Mouse (Mus musculus) regulatory T cell (primary cell): Measurements from ENCODE around the gene Zfp800.

Experiments used
- in situ Hi-C: fragments of 300-600 bp; cut with MboI, MseI; formaldehyde crosslinking; loops from one replicate; pipeline ENCODE4 v1.15.1; 2025; ENCODE audit warnings: high pct_unique_total_duplicates

Zfp800 gene

GRCm38 (mm10) chr6:28396853-28397457 is 850 bp downstream of the Zfp800 start:
- in situ Hi-C loops = loop anchor here (5.0 to 10.0 kb wide), 2 partner anchors 122 to 745 kb away; no protein-coding TSS in a partner anchor

DNA sequence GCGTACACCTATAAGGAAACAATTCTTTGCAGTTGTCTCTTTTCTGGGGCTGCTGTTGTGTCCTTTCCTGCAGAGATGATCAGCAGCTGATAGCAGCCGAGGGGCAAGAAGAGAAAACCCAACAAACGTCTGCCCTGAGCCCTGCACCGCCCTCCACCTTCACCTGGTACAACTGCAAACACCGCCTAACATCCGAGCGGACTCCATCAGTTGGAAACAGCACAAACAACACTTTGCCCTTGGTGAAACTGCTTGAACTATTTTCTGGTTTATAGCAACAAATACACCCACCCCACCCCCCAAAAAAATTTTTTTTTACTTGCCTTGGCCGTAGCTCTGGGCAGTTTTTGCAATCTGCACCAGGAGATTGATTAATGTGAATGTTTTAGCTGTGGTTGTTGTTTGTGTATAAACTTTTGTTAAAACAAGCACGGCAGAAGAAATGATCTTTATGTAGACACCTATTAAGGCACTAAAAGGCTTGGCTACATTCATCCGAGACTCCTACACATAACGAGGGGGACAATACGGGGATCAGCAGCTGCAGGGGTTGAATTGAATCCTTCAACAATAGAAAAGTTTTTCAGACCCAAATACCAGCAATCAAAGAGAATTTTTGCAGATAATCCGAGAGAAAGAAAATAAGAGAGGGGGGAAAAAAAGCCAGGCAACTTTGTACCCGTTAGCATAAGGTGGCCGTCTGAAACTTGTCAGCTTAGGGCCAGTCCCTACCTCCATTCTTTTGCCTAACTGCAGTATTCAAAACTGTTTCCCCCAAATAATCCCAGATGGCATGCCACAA is 1.6 kb downstream of the Zfp800 start:
- in situ Hi-C loops = loop anchor here (5.0 to 10.0 kb wide), 2 partner anchors 121 to 744 kb away; no protein-coding TSS in a partner anchor

DNA sequence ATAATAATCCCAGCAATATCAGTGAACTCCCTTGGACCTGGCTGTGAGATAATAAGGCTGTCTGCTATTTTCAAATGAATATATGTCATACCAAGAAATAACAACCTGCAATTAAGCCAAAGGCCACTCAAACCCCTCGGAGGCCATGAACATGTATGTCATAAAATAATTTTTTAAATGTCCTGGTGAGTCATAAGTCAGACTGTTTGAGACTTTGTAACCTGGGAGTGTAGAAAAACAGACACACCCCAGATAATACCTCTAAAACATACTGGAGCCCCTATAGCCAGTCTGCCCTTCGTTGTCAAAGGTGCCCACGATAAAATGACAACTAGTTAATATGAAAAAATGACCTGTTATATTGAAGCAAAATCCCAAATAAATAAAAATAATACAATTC is 8.8 kb downstream of the Zfp800 start:
- in situ Hi-C loops = no loop called here

- in situ Hi-C loops = no loop called here
Measured at GRCm38 (mm10) chr6:28385169-28385568, 12.6 kb downstream of the Zfp800 start.

DNA sequence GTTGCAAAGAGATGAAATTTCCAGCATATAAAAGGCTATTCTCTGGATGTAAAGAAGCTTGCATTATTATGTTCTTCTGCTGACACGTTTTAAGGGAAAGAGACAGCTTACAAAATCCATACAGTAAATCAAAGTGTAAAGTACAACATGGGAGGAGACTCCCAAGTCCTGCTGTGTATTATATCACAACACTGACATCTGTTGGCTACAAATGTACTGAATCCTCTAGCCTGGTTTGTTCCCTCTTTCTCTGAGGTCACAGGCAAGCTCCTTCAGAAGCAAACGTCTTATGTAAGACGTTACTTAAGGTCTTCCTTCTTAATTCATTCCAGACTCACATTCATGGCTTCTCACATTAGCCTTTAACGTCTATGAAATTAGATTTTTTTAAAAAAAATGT is 15.8 kb downstream of the Zfp800 start:
- in situ Hi-C loops = no loop called here

DNA sequence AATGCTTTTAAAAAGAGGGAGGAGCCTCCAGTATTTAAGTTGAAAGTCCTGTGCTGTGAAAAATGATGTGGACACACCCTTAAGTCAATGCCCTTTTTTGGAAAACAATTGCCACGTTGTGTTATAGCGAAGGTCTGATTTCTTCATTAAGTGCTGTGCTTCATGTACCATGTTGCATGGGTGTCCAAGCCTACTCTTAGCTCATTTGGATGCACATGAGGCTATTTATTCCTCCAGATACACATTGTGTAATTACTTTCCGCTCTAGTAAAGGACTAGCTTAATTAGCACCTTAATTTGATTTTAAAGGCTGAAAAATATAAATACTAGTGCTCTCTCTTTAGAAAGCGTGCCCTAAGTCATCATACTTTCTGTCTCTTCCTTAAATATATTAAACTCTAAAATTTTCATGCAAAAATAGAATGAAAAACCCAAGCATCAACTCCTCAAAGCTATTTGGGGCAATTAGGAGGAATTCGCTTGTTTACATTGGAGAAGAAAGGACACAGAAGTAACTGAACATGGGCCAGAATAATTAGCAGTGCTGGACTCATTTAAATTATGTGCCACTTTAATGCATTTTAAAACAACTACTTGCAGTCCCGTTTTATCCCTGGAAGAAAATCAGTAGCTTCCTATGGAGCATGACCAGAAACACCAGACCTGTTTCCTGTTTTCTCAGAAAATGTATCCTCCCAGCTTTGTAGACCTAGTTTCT is 27.7 kb downstream of the Zfp800 start:
- in situ Hi-C loops = loop anchor here (10.0 kb wide), 1 partner anchor 705 kb away; no protein-coding TSS in a partner anchor

DNA sequence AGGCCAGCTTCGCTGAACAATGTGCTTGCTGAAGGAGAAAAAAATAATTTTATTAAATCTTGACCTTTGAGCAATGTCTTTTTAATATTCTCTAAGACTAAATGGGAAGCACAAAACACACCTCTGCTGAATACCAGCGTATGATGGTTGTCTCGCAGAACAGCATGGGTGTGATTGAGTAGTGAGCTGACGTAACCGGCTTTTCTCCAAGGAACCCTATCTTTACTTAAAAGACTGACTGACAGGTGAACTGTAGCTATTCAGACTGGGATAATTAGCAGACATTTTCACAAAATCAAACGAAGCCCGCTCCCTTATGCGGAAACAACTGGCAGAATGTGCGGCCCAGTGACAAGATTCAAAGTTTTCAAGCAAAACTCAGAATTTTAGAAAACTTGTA is 30.2 kb downstream of the Zfp800 start:
- in situ Hi-C loops = no loop called here

DNA sequence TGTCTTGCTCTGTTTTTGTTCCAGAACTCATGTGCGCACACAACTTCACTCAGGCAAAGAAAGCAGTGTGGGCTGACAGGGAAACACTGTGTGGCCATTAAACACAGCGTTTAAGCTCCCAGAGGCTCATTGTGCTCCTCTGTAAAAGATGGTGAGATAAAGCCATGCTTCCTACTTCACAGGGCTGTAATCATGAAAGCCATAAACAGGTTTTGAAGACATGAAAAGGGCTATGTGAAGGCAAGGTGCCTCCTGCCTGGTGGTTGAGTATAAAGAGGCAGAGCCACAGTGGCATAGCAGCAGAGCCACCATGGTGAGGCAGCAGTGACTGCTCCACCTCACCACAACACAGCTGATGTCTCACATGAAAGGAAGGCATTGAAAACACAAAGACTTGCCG is 46.7 kb downstream of the Zfp800 start:
- in situ Hi-C loops = no loop called here

GRCm38 (mm10) chr6:28345677-28346076 is 52.1 kb downstream of the Zfp800 start:
- in situ Hi-C loops = no loop called here

- in situ Hi-C loops = no loop called here
Measured at GRCm38 (mm10) chr6:28345181-28345580, 52.6 kb downstream of the Zfp800 start.

DNA sequence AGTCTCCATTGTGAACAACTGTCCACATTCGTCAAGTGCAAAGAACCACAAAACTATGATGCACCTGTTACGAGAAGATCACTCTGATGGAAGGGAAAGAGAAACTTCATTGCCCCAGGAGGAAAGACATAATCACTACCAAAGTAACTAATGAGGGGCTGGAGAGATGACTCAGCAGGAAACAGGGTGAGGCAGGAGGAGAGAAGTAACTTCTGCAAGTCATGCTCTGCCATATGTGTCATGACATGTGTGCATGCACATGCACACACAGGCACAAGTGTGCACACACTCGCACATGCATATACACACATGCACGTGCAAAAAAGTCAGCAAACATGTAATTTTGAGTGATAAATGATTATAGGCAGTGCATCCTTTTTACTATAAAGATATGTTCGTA is 54.9 kb downstream of the Zfp800 start:
- in situ Hi-C loops = no loop called here

DNA sequence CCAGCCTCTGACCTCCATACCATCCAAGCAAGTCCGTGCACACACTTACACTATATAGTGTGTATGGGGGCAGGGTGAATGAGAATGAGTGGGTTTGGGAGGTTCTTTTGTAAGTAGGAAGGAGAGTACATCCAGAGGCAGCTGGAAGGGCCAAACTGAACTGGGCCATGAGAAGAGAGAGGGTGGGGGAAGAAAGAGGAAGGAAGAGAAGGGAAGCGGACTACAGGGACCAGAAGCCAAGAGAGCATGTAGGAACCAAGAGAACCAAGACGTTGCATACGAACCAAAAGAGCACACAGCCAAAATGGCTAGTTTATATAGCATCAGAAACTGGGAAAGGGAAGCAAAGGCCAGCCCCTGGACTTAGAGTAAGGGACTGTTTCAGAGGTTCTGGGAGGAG is 56.6 kb downstream of the Zfp800 start:
- in situ Hi-C loops = no loop called here

GRCm38 (mm10) chr6:28339410-28339809 is 58.4 kb downstream of the Zfp800 start:
- in situ Hi-C loops = no loop called here

GRCm38 (mm10) chr6:28333696-28334095 is 64.1 kb downstream of the Zfp800 start:
- in situ Hi-C loops = no loop called here

DNA sequence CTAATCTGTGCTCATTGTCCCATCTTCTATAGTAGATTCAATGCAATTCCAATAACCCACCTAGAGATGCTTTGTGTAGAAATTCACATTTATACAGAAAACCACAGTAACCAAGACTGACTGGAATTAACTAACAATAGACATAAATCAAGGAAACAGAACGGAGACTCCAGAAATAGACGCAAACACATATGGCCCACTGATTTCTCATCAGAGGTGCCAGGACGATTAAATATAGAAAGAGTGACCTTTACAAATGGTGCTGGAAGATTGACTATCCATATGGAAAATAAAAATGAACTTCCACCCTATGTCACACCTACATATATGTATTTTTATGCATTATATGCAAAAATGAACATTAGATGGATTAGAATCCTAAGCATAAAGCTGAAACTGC is 65.3 kb downstream of the Zfp800 start:
- in situ Hi-C loops = no loop called here

GRCm38 (mm10) chr6:28329815-28330214 is 68.0 kb downstream of the Zfp800 start:
- in situ Hi-C loops = no loop called here

DNA sequence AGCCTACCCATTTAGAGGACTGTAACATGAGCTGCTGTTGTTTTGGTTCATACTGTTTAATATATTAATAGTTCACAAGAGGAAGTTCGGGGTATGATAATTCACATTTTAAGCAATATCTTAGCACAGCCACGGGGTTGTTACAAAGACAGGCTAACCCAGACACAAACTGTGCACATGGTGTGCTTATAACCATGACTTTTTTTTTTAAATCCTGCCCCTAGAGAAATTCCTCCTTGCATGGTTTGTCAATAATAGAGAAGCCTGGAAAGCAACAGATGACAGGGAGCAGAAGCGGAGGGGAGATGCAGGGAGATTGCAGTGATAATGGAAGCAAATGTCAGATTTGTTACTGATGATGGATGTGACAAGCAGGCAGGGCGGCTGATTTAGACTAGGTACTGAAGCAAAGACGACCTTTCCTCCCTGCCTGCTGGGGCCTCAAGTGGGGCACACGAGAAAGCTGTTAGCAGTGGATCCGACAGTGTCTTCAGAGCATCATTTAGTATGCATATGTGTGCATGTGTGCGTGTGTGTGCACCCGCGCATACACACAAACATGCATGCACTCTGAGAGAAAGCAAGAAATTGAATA is 68.7 kb downstream of the Zfp800 start:
- in situ Hi-C loops = no loop called here

DNA sequence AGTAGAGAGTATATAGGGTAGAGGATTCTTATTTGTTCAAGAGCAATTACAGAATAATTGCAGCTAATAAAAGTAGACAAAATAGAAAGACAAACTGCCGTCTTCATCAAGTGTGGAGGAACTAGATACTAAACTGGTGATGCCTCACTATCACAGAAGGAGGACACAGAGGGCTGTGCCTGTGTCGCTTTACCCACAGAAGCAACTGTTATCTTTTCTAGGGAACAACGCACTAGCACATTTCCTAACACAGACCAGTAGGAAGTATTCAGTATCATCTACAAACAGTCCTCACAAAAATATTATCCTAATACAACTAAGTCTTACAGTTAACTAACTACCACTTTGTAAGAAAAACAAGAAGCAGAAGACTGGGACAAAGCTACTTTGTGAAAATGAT is 71.1 kb downstream of the Zfp800 start:
- in situ Hi-C loops = no loop called here

- in situ Hi-C loops = no loop called here
Measured at GRCm38 (mm10) chr6:28322399-28322798, 75.4 kb downstream of the Zfp800 start.

- in situ Hi-C loops = no loop called here
Measured at GRCm38 (mm10) chr6:28319648-28320270, 78.0 kb downstream of the Zfp800 start.

DNA sequence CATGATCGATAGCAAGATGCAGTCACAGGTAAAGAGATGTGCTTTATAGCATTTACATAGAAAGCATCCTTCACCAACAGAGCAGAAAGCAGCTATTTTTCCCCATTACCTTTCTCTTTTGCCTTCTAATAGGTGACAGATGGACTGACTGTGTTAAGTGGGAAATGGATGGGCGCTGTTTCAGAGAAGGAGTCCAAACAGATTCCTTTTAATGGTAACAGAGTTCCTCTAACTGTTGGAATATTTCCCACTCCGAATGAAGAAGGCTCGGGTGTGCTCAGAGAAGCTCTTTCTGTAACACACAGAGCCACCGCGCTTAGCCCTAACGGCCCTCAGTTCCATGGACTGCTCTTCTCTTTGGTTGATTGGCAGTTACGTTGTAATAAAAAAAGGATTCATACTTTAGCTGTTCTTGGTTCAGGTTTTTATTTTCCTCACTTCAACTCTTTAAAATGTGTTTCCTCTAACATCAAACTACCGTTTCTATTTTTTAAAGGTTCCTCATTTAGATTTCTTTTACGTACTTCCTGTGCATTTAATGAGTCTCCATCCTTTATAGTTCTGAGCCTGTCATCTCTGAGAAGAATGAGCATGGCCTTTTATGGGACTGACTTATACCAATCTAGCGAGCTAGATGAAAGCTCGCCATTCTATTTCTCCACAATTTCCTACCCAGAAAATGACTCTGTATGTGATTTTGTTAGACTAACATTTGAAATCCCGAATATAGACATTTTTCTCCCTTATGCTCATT is 78.8 kb downstream of the Zfp800 start:
- in situ Hi-C loops = no loop called here
